Mouse (Mus musculus) bone marrow, adult 2 months (tissue): ENCODE measurements at regions not wholly inside any gene's neighbourhood (a gene's known extent, or its start where the extent isn't known, plus 50 kb on each side); places are given as distances from the start of the nearest gene placed in this dataset.

Source experiments
- H3K27ac ChIP-seq: fragments of 200-500 bp; 2 replicates; pipeline ENCODE4 v1.5.1; 2012; ENCODE audit warnings: low read depth, mild to moderate bottlenecking, control low read depth, inconsistent platforms, low read length; ENCODE audit not compliant: control insufficient read depth, poor library complexity, insufficient read depth
- H3K4me1 ChIP-seq: fragments of 200-500 bp; 2 replicates; pipeline ENCODE4 v1.6.1; 2011; ENCODE audit warnings: low read length; ENCODE audit not compliant: control insufficient read depth, insufficient read depth
- H3K4me3 ChIP-seq: fragments of 200-500 bp; replicated peaks from 2 replicates; pipeline ENCODE3; 2011; ENCODE audit warnings: mild to moderate bottlenecking, low read depth, low read length, control low read depth; ENCODE audit not compliant: control insufficient read depth
- CTCF ChIP-seq: fragments of 200-500 bp; IDR thresholded peaks from 2 replicates; pipeline ENCODE4 v1.5.1; 2011; ENCODE audit warnings: low read length, control low read depth; ENCODE audit not compliant: control insufficient read depth, insufficient read depth
- POLR2A ChIP-seq: fragments of 200-500 bp; IDR thresholded peaks from 2 replicates; pipeline ENCODE4 v1.6.1; 2011; ENCODE audit warnings: low read depth, mild to moderate bottlenecking, control low read depth, low read length, borderline replicate concordance; ENCODE audit not compliant: control insufficient read depth
- WGBS: fragments of 180-500 bp; shearing (Covaris S2); methylation state at CpG from one replicate; pipeline ENCODE4 v1.1.7; 2018; 5-methylcytosine and 5-hydroxymethylcytosine counted together

- 83% methylated on average over 6 of the region's 6 CpGs for WGBS
- TF ChIP-seq POLR2A, result no peak
- Histone ChIP-seq H3K4me1 (no peaks in the 10 kb centered on the region), H3K27ac (no peak overlapping the region), H3K4me3 (no peak overlapping the region)
These were observed 108.0 kb upstream of the Spaca1 start for GRCm38 (mm10) chr4:34157818-34158511.

GRCm38 (mm10) chr4:34171265-34171862 is 121.4 kb upstream of the Spaca1 start:
- 82% methylated on average over 4 of the region's 4 CpGs for WGBS
- Histone ChIP-seq H3K4me1 (no peaks in the 10 kb centered on the region), H3K27ac (no peak overlapping the region), H3K4me3 (no peak overlapping the region)
- TF ChIP-seq CTCF (no peak), POLR2A (no peak)

DNA sequence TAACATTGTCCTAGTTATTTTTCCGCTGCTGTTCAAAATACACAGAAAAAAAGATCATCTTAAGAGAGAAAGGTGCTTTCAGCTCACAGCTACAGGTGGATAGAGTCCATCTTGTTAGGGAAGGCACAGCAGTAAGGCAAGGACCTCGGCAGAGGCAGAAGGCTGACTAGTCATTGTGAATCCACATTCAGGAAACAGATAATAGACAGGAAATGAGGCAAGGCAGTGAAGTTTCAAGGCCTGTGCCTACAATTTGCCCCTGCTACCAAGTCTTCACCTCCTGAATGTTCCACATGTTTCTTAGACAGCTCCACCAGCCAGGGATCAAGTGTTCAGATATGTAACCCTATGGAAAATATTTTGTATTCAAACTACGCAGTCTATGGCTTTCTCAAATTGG is 122.0 kb upstream of the Spaca1 start:
- WGBS, result 59% methylated on average over 3 of the region's 3 CpGs
- TF ChIP-seq CTCF (no peak), POLR2A (no peak)
- Histone ChIP-seq H3K27ac (no peak overlapping the region), H3K4me1 (no peaks in the 10 kb centered on the region), H3K4me3 (no peak overlapping the region)

- no peaks in the 10 kb centered on the region for H3K4me1 ChIP-seq
- WGBS, result 79% methylated on average over 1 of the region's 1 CpGs
- no peak overlapping the region for H3K4me3 ChIP-seq
- no peak for TF ChIP-seq CTCF
- TF ChIP-seq POLR2A, result no peak
- no peak overlapping the region for H3K27ac ChIP-seq
These were observed 127.4 kb upstream of the Spaca1 start for GRCm38 (mm10) chr4:34177421-34177820.

- H3K4me1 ChIP-seq, result no peaks in the 10 kb centered on the region
- 84% methylated on average over 5 of the region's 5 CpGs for WGBS
- no peak for TF ChIP-seq CTCF
- no peak for TF ChIP-seq POLR2A
- H3K4me3 ChIP-seq, result no peak overlapping the region
- H3K27ac ChIP-seq, result no peak overlapping the region
These were observed 136.5 kb upstream of the Spaca1 start for GRCm38 (mm10) chr4:34186522-34186921.

DNA sequence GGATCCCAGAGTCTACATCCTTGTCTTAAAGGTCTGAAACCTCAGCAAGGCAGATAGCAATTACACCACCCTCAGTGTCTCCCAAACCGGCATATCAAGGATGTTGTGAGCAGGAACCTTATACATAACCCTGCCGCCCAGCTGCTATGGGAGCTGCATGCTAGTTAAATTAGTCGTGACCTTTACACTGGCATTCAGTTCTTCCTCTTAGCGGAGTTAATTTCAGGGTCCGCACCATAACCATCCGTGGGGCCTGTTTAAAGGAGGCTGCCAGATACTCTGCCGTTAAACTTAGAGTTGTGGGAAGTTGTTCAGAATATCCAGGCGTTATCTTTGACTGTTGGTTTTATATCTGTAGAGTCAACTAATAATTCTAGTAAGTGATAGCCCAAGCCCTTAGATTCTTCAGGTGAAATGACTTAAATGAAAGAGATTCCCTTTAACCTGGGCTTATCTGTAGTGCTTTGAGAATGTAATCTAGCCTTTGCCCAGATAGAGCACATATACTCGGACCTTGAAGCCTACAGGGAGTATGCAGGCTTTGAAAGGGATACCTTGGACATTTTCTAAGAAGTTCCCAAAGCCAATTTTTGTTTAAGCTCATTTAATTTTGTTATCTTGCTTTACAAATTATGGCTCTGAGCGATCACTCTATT is 153.3 kb upstream of the Spaca1 start:
- WGBS, result 89% methylated on average over 10 of the region's 10 CpGs
- H3K4me1 ChIP-seq, result no peaks in the 10 kb centered on the region
- TF ChIP-seq CTCF (no peak), POLR2A (no peak)
- H3K27ac ChIP-seq, result no peak overlapping the region
- no peak overlapping the region for H3K4me3 ChIP-seq

DNA sequence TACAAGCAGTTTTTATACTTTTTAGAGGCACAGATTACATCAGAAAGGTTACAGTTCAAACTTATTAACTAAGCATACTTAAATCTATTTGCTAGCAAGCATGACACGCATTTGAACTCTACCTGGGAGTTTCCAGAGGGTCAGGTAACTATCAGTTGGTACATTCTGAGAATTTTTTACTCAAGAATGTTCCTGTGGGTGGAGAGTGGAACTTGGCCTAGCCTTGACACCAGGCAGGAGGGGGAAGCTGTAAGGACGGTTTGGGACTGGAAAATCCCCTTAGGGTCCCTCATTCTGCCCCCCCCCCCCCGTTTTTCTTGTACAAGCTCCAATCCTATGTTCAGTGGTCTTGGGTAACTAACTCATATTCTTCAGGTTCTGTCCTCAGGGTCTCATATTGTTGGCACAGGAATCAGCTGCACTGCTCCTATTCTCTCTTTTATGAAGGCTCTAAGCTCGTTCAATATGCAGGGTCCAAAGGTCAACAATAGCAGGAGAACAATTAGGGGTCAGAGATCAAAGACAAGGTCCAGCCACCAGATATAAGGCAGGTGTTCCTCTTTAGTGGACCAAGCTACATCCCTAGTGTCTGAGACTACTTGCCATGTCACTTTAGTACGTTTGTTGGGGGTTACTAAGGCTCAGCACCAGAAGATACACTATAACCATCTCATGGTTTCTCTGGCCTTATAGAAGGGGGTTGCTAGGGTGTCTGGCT is 159.3 kb upstream of the Spaca1 start:
- TF ChIP-seq POLR2A (no peak), CTCF (no peak)
- no peak overlapping the region for H3K27ac ChIP-seq
- H3K4me1 ChIP-seq, result no peaks in the 10 kb centered on the region
- H3K4me3 ChIP-seq, result no peak overlapping the region
- WGBS, result 69% methylated on average over 5 of the region's 5 CpGs

DNA sequence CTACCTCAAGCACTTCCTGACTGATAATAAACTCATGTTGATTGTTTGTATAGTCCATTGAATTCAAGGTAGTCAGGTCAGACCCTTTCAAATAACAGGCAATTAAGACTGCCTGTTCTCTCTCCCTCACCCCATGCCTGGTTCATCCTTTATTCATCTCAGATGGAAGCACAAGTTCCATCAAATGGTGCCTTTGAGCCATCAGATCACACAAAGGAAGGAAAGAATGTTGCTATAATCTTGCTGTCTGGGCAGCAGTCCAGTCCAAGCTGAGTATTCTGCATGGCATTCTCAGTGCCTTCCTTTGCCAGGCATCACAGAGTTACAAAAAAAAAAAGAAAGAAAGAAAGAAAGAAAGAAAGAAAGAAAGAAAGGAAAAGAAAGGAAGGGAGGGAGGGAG is 163.7 kb upstream of the Spaca1 start:
- no peaks in the 10 kb centered on the region for H3K4me1 ChIP-seq
- TF ChIP-seq POLR2A (no peak), CTCF (no peak)
- no peak overlapping the region for H3K27ac ChIP-seq
- no peak overlapping the region for H3K4me3 ChIP-seq
